Mouse (Mus musculus): ENCODE measurements at regions not wholly inside any gene's neighbourhood (a gene's known extent, or its start where the extent isn't known, plus 50 kb on each side); places are given as distances from the start of the nearest gene placed in this dataset.

DNA sequence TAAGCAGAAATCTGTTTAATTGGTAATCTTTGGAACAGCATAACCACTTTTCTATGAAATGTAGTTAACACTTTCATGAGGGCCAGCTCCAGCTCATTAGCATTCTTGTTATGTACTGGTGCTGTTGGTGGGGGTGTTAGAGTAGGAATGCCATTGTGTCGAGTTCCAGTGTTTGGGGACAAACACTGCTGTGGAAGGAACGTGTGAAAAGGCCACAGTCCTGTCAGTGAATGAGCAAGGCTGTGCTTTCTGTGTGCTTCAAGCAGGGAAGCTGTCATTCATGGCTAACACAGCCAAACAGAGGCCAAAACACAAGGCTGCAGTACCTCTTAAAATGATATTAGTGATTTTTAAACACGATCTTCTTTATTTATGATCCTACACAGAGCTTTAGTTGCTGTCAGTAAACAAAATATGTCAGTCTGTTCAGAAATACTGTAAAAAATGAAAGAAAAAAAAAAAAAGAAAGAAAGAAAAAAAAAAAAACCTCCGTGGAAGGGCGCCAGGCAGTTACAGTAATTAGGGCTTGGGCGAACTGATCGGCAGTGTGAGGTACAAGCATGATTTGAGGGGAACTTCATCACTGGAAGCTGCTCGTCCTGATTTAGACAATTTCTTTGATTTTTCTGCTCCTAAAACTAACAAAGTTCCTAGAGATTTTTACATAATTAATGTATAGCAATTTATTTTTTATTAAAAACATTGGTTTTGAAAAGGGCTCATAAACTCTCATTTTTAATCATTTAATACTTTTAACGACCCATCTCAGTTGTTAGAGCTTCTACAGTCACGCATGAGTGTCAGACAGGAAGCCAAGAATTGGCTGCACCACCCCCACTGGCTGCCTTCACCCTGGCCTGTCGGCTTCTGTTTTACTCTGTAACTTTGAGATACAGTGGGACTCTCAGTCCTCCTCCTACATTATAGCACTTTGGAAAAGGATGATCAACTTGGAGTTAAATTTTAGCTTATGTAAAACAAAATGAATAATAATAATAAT, 80.8 kb upstream of the Dnajc24 start:
- no peak for DNase-seq (ENCODE audit: low read depth, low spot score)

- no peak for DNase-seq (ENCODE audit: low read depth, low spot score)
Measured at GRCm38 (mm10) chr2:106083001-106083400, 79.7 kb upstream of the Dnajc24 start.

DNA sequence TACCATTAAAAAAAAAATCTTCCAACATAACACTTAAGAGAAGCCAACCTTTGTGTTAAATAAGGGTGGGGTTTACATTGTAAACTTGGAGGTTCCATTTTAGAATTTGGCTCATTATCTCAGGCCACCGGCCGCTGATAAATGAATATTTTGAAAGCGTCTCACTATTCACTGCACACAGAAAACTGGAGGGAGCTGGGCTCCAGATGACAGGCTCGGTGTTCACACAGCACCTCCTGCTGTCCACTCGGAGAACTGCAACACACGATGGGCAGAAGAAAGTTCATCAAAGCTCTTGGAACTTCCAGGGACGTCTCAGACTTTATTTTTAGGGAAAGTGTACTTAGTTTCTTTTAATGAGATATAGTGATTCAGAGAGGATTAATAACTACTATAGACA, 78.6 kb upstream of the Dnajc24 start:
- DNase-seq (ENCODE audit: low read depth, low spot score) = peak; percentile 83

- no peak for DNase-seq (ENCODE audit: low read depth, low spot score)
Measured at GRCm38 (mm10) chr2:106080626-106081025, 77.3 kb upstream of the Dnajc24 start.

DNA sequence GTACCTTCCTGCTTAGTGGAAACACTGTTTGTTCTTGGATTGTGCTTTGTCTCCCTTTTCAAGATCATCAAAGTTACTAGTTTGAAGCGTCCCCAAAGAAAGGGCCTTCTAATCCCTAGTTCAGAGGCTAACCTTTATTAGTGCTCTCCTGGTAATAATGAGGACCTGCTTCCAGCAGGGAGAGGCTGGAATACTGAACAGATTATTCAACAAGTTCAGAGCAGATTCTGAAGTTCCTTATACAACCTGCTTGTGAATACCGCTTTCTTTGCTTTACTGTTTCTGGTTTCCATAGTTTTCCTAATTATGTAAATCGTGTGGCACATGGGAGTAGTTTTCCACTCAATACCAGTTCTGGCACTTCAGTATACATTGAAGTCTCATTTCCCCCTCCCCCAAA, 75.2 kb upstream of the Dnajc24 start:
- DNase-seq (ENCODE audit: low read depth, low spot score) = no peak

- DNase-seq (ENCODE audit: low read depth, low spot score) = no peak
Measured at GRCm38 (mm10) chr2:106074441-106074840, 71.1 kb upstream of the Dnajc24 start.

DNA sequence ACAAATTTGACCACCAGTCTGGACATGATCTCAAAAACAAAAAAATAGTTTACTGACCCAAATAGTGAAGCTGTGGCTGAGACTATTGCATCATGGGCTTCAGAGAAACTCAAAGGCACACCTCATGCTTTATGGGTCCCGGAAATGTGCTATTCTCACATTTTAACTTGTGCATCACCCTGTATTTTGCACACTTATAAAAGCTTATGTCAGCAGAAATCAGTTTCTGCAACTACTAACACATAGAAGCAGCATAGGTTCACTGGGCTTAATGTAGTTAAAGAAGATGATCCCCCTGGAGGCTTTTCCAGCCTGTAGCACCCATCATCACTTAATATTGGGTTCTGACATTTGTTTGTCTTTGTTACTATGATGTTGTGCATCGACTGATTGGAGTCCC, 61.0 kb upstream of the Dnajc24 start:
- no peak for DNase-seq (ENCODE audit: low read depth, low spot score)
